In genomic region chr4:146455321-146455721, GRCm38 (mm10) we compare ENCODE assay signal across 11 mouse cellular contexts. TPM values are rescaled to one million over a fixed set of nuclear protein-coding genes. Genes with fewer than 3 reads are reported as not detected.
DNase-seq lines count a peak whose midpoint lies in the region; ATAC-seq lines count a peak whose summit lies in the region.
"Had no signal": no experiment of that assay in that cellular context is flagged by ENCODE, and none has a peak within 500 bp of the region (broad histone marks: within the 10 kb centered on the region; RNA-seq: fewer than 3 reads in every experiment).

No protein-coding gene starts in this region.

- intact Hi-C loops in gastrocnemius, postnatal 36 days (cut with DNase I): no loop called here

- ATAC-seq in heart, embryonic 16.5 days (replicated peaks; ENCODE audit: extremely low read depth, insufficient read depth, low FRiP score): 0 out of 2 replicates have a peak, but pooled peaks have one; percentile 15
- peak; percentile 66 for ATAC-seq in embryonic facial prominence, embryonic 11.5 days (replicated peaks; ENCODE audit: insufficient number of reproducible peaks, low FRiP score, low TSS enrichment, low read depth)
- ATAC-seq in hindbrain, embryonic 16.5 days: peak; percentile 41; the same call in 1 of the 2 replicates
- peak; percentile 63 for ATAC-seq in midbrain, embryonic 12.5 days (ENCODE audit: low FRiP score, low read depth)

- no peaks in the 10 kb centered on the region for H3K4me1 ChIP-seq in heart, embryonic 16.5 days (ENCODE audit: control insufficient read depth, insufficient read depth, low read length)
- no peaks in the 10 kb centered on the region for H3K4me1 ChIP-seq in embryonic facial prominence, embryonic 11.5 days (ENCODE audit: control insufficient read depth, insufficient read depth, low read length)
- no peaks in the 10 kb centered on the region for H3K4me1 ChIP-seq in hindbrain, embryonic 16.5 days (ENCODE audit: control insufficient read depth, insufficient read depth, low read depth, low read length)
- H3K4me1 ChIP-seq in midbrain, embryonic 12.5 days: no peaks in the 10 kb centered on the region

- H3K36me3 ChIP-seq in heart, embryonic 16.5 days (ENCODE audit: control insufficient read depth, insufficient read depth): peaks cover 8% of the 10 kb centered on the region
- H3K36me3 ChIP-seq in embryonic facial prominence, embryonic 11.5 days (replicated peaks; ENCODE audit: control insufficient read depth, insufficient read depth, low read depth, low read length): no peaks in the 10 kb centered on the region
- no peaks in the 10 kb centered on the region for H3K36me3 ChIP-seq in hindbrain, embryonic 16.5 days (ENCODE audit: control insufficient read depth, insufficient read depth, low read length)
- H3K36me3 ChIP-seq in midbrain, embryonic 12.5 days: 0 out of 2 replicates have a peak, but pooled peaks cover 2% of the 10 kb centered on the region

- H3K9ac ChIP-seq in heart, embryonic 16.5 days (ENCODE audit: low read length): no peak overlapping the region
- no peak overlapping the region for H3K9ac ChIP-seq in embryonic facial prominence, embryonic 11.5 days (replicated peaks; ENCODE audit: low read length)
- H3K9ac ChIP-seq in hindbrain, embryonic 16.5 days (ENCODE audit: low read depth, low read length): no peak overlapping the region
- no peak overlapping the region for H3K9ac ChIP-seq in midbrain, embryonic 12.5 days (replicated peaks)

- no peaks in the 10 kb centered on the region for H3K27me3 ChIP-seq in heart, embryonic 16.5 days (ENCODE audit: control insufficient read depth, insufficient read depth, low read length)
- H3K27me3 ChIP-seq in embryonic facial prominence, embryonic 11.5 days (ENCODE audit: control insufficient read depth, insufficient read depth, low read length): no peaks in the 10 kb centered on the region
- H3K27me3 ChIP-seq in hindbrain, embryonic 16.5 days (replicated peaks; ENCODE audit: control insufficient read depth, insufficient read depth, low read length): no peaks in the 10 kb centered on the region
- no peaks in the 10 kb centered on the region for H3K27me3 ChIP-seq in midbrain, embryonic 12.5 days

- no peak overlapping the region for H3K4me3 ChIP-seq in heart, embryonic 16.5 days (ENCODE audit: low read length)
- no peak overlapping the region for H3K4me3 ChIP-seq in embryonic facial prominence, embryonic 11.5 days (ENCODE audit: low read depth, low read length)
- no peak overlapping the region for H3K4me3 ChIP-seq in hindbrain, embryonic 16.5 days (ENCODE audit: low read length)
- H3K4me3 ChIP-seq in midbrain, embryonic 12.5 days: no peak overlapping the region

- H3K4me2 ChIP-seq in heart, embryonic 16.5 days (ENCODE audit: low read depth, low read length): no peak overlapping the region
- no peak overlapping the region for H3K4me2 ChIP-seq in embryonic facial prominence, embryonic 11.5 days (ENCODE audit: low read depth, low read length)
- no peak overlapping the region for H3K4me2 ChIP-seq in hindbrain, embryonic 16.5 days (ENCODE audit: low read length)
- H3K4me2 ChIP-seq in midbrain, embryonic 12.5 days (replicated peaks): no peak overlapping the region

- 85% methylated on average over 7 of the region's 7 CpGs for WGBS in heart, embryonic 16.5 days
- 93% methylated on average over 7 of the region's 7 CpGs for WGBS in embryonic facial prominence, embryonic 11.5 days
- 94% methylated on average over 7 of the region's 7 CpGs for WGBS in hindbrain, embryonic 16.5 days
- WGBS in midbrain, embryonic 12.5 days: 92% methylated on average over 7 of the region's 7 CpGs

- no peak overlapping the region for H3K27ac ChIP-seq in heart, embryonic 16.5 days (ENCODE audit: low read length)
- no peak overlapping the region for H3K27ac ChIP-seq in embryonic facial prominence, embryonic 11.5 days (replicated peaks; ENCODE audit: low read depth, low read length)
- H3K27ac ChIP-seq in hindbrain, embryonic 16.5 days (ENCODE audit: low read depth, low read length): no peak overlapping the region
- H3K27ac ChIP-seq in midbrain, embryonic 12.5 days (replicated peaks): no peak overlapping the region

- DNase-seq in heart, postnatal 4 days: no peak
- DNase-seq in embryonic facial prominence, embryonic 11.5 days (ENCODE audit: low spot score): no peak
- DNase-seq in left cerebral cortex, adult 9 months (ENCODE audit: low spot score in 2 of 2): no peak
- no peak for DNase-seq in gastrocnemius, postnatal 36 days
- DNase-seq in spleen, adult 12 weeks (ENCODE audit: low spot score): no peak
- DNase-seq: kidney, adult 8-10 months had no signal

- peaks cover 49% of the 10 kb centered on the region for H3K9me3 ChIP-seq in heart, embryonic 16.5 days (replicated peaks; ENCODE audit: control insufficient read depth, low read length)
- H3K9me3 ChIP-seq in embryonic facial prominence, embryonic 11.5 days (replicated peaks; ENCODE audit: control insufficient read depth, low read length): peaks cover 26% of the 10 kb centered on the region
- H3K9me3 ChIP-seq in hindbrain, embryonic 16.5 days (ENCODE audit: control insufficient read depth, low read length): peaks cover 52% of the 10 kb centered on the region
- H3K9me3 ChIP-seq in midbrain, embryonic 12.5 days: peaks cover 62% of the 10 kb centered on the region

RNA-seq across cellular contexts. Expression of gene Zfp992, which starts 6.5 kb away (rescaled TPM):
- polyA plus RNA-seq in heart, embryonic 16.5 days (2015; fragmentation: Nextera tagmentation; extraction: Ambion mirVana): 3.1 and 3.2 TPM in 2 replicates
- 1 to 10 TPM; 4.5 to 5.4 TPM for total RNA-seq in heart, postnatal 4 days (2021)
- 4.8 and 5.0 TPM in 2 replicates for polyA plus RNA-seq in embryonic facial prominence, embryonic 11.5 days (2014; fragmentation: Nextera tagmentation; extraction: Ambion mirVana)
- polyA plus RNA-seq in hindbrain, embryonic 16.5 days (2015; fragmentation: Nextera tagmentation; extraction: Ambion mirVana): 2.7 TPM in 2 replicates
- polyA plus RNA-seq in midbrain, embryonic 12.5 days (2016; fragmentation: Nextera tagmentation; extraction: Ambion mirVana): 2.4 and 2.6 TPM in 2 replicates
- total RNA-seq in gastrocnemius, postnatal 36 days (2021): under 1 TPM; 0.62 to 0.64 TPM

RNA-seq across cellular contexts. Expression of gene Zfp981, which starts 46.5 kb away (rescaled TPM):
- 0.05 and 0.11 TPM in 2 replicates for polyA plus RNA-seq in heart, embryonic 16.5 days (2015; fragmentation: Nextera tagmentation; extraction: Ambion mirVana)
- total RNA-seq in heart, postnatal 4 days (2021): 1 to 10 TPM in 1 of 2 experiments, under 1 TPM in 1; 0.83 to 1.2 TPM
- polyA plus RNA-seq in embryonic facial prominence, embryonic 11.5 days (2014; fragmentation: Nextera tagmentation; extraction: Ambion mirVana): not detected in 2 replicates
- polyA plus RNA-seq in hindbrain, embryonic 16.5 days (2015; fragmentation: Nextera tagmentation; extraction: Ambion mirVana): 0.20 and 0.39 TPM in 2 replicates
- not detected in 2 replicates for polyA plus RNA-seq in midbrain, embryonic 12.5 days (2016; fragmentation: Nextera tagmentation; extraction: Ambion mirVana)
- under 1 TPM; 0.12 to 0.18 TPM for total RNA-seq in gastrocnemius, postnatal 36 days (2021)
- total RNA-seq: neutrophil, adult 5-6 weeks had no signal
- polyA plus RNA-seq: G1E had no signal

Comparison
In these comparisons a context has a peak if more than half of its experiments do, and no peak if none do; other contexts are left out.
1. ATAC-seq: peak in every context shown above with its lines; median percentile 66 in embryonic facial prominence, embryonic 11.5 days; 63 in midbrain, embryonic 12.5 days; 41 in hindbrain, embryonic 16.5 days; 15 in heart, embryonic 16.5 days.